Mouse (Mus musculus) bone marrow, adult 2 months (tissue): ENCODE measurements at regions not wholly inside any gene's neighbourhood (a gene's known extent, or its start where the extent isn't known, plus 50 kb on each side); places are given as distances from the start of the nearest gene placed in this dataset.

Source experiments
- H3K27ac ChIP-seq: fragments of 200-500 bp; 2 replicates; pipeline ENCODE4 v1.5.1; 2012; ENCODE audit warnings: low read depth, mild to moderate bottlenecking, control low read depth, inconsistent platforms, low read length; ENCODE audit not compliant: control insufficient read depth, poor library complexity, insufficient read depth
- H3K4me1 ChIP-seq: fragments of 200-500 bp; 2 replicates; pipeline ENCODE4 v1.6.1; 2011; ENCODE audit warnings: low read length; ENCODE audit not compliant: control insufficient read depth, insufficient read depth
- H3K4me3 ChIP-seq: fragments of 200-500 bp; replicated peaks from 2 replicates; pipeline ENCODE3; 2011; ENCODE audit warnings: mild to moderate bottlenecking, low read depth, low read length, control low read depth; ENCODE audit not compliant: control insufficient read depth
- CTCF ChIP-seq: fragments of 200-500 bp; IDR thresholded peaks from 2 replicates; pipeline ENCODE4 v1.5.1; 2011; ENCODE audit warnings: low read length, control low read depth; ENCODE audit not compliant: control insufficient read depth, insufficient read depth
- POLR2A ChIP-seq: fragments of 200-500 bp; IDR thresholded peaks from 2 replicates; pipeline ENCODE4 v1.6.1; 2011; ENCODE audit warnings: low read depth, mild to moderate bottlenecking, control low read depth, low read length, borderline replicate concordance; ENCODE audit not compliant: control insufficient read depth
- WGBS: fragments of 180-500 bp; shearing (Covaris S2); methylation state at CpG from one replicate; pipeline ENCODE4 v1.1.7; 2018; 5-methylcytosine and 5-hydroxymethylcytosine counted together

- H3K4me1 ChIP-seq = no peaks in the 10 kb centered on the region
- H3K27ac ChIP-seq = no peak overlapping the region
- no peak overlapping the region for H3K4me3 ChIP-seq
- WGBS = 78% methylated on average over 3 of the region's 3 CpGs
- TF ChIP-seq POLR2A (no peak), CTCF (no peak)
Measured at GRCm38 (mm10) chrX:166785615-166786014, 200.1 kb upstream of the Egfl6 start.

GRCm38 (mm10) chrX:166783377-166783776 is 197.9 kb upstream of the Egfl6 start:
- TF ChIP-seq POLR2A (no peak), CTCF (no peak)
- H3K27ac ChIP-seq = no peak overlapping the region
- H3K4me3 ChIP-seq = no peak overlapping the region
- WGBS = 41% methylated on average over 2 of the region's 2 CpGs
- no peaks in the 10 kb centered on the region for H3K4me1 ChIP-seq

- H3K4me3 ChIP-seq = no peak overlapping the region
- H3K27ac ChIP-seq = no peak overlapping the region
- no peak for TF ChIP-seq POLR2A
- no peak for TF ChIP-seq CTCF
- WGBS = 83% methylated on average over 6 of the region's 6 CpGs
- H3K4me1 ChIP-seq = no peaks in the 10 kb centered on the region
Measured at GRCm38 (mm10) chrX:166779334-166780092, 194.0 kb upstream of the Egfl6 start.

GRCm38 (mm10) chrX:166773408-166773854 is 187.9 kb upstream of the Egfl6 start:
- TF ChIP-seq POLR2A (no peak), CTCF (no peak)
- H3K27ac ChIP-seq = no peak overlapping the region
- H3K4me1 ChIP-seq = no peaks in the 10 kb centered on the region
- H3K4me3 ChIP-seq = no peak overlapping the region
- 25% methylated on average over 6 of the region's 6 CpGs for WGBS

GRCm38 (mm10) chrX:166766991-166767390 is 181.5 kb upstream of the Egfl6 start:
- Histone ChIP-seq H3K4me3 (no peak overlapping the region), H3K4me1 (no peaks in the 10 kb centered on the region), H3K27ac (no peak overlapping the region)
- TF ChIP-seq CTCF (no peak), POLR2A (no peak)
- WGBS = 71% methylated on average over 6 of the region's 6 CpGs

- TF ChIP-seq POLR2A = no peak
- no peak for TF ChIP-seq CTCF
- Histone ChIP-seq H3K4me3 (no peak overlapping the region), H3K4me1 (no peaks in the 10 kb centered on the region), H3K27ac (no peak overlapping the region)
- WGBS = 72% methylated on average over 2 of the region's 2 CpGs
Measured at GRCm38 (mm10) chrX:166765647-166766046, 180.1 kb upstream of the Egfl6 start.

GRCm38 (mm10) chrX:166762098-166762497 is 176.6 kb upstream of the Egfl6 start:
- Histone ChIP-seq H3K4me3 (no peak overlapping the region), H3K4me1 (no peaks in the 10 kb centered on the region), H3K27ac (no peak overlapping the region)
- 65% methylated on average over 2 of the region's 2 CpGs for WGBS
- no peak for TF ChIP-seq POLR2A
- no peak for TF ChIP-seq CTCF

GRCm38 (mm10) chrX:166757152-166757551 is 171.6 kb upstream of the Egfl6 start:
- Histone ChIP-seq H3K27ac (no peak overlapping the region), H3K4me1 (no peaks in the 10 kb centered on the region), H3K4me3 (no peak overlapping the region)
- TF ChIP-seq POLR2A = no peak
- TF ChIP-seq CTCF = no peak
- 23% methylated on average over 1 of the region's 1 CpGs for WGBS

- 72% methylated on average over 3 of the region's 3 CpGs for WGBS
Measured at GRCm38 (mm10) chrX:166754967-166755654, 169.6 kb upstream of the Egfl6 start.

More at GRCm38 (mm10) chrX:166754967-166755654, 169.6 kb upstream of the Egfl6 start:
- H3K4me3 ChIP-seq = no peak overlapping the region
- H3K27ac ChIP-seq = no peak overlapping the region
- TF ChIP-seq POLR2A (no peak), CTCF (no peak)
- no peaks in the 10 kb centered on the region for H3K4me1 ChIP-seq
